In genomic region chr6:4503106-4503505, GRCm38 (mm10) we compare ENCODE assay signal across 13 mouse cellular contexts. TPM values are rescaled to one million over a fixed set of nuclear protein-coding genes. Genes with fewer than 3 reads are reported as not detected.
DNase-seq lines count a peak whose midpoint lies in the region; ATAC-seq and TF ChIP-seq lines count a peak whose summit lies in the region.
"Had no signal": no experiment of that assay in that cellular context is flagged by ENCODE, and none has a peak within 500 bp of the region (broad histone marks: within the 10 kb centered on the region; RNA-seq: fewer than 3 reads in every experiment).

No protein-coding gene starts in this region.

- no peak for TF ChIP-seq POLR2A in limb, embryonic 14.5 days (IDR thresholded peaks at IDR 0.05; ENCODE audit: borderline replicate concordance, extremely low read depth, insufficient read depth, insufficient read length)
- no peak for TF ChIP-seq POLR2A in cerebellum, adult 2 months (IDR thresholded peaks at IDR 0.05; ENCODE audit: borderline replicate concordance, insufficient read depth, low read length)

- H3K27ac ChIP-seq in hindbrain, embryonic 10.5 days, result 0 out of 2 replicates have a peak overlapping the region, but pooled peaks have one; percentile 40
- H3K27ac ChIP-seq in hindbrain, embryonic 11.5 days (ENCODE audit: low read depth, low read length), result no peak overlapping the region
- no peak overlapping the region for H3K27ac ChIP-seq in ES-E14 (ENCODE audit: insufficient read depth, low read depth, low read length, poor library complexity, severe bottlenecking)
- peak overlapping the region; percentile 51 for H3K27ac ChIP-seq in embryonic facial prominence, embryonic 15.5 days (replicated peaks)
- H3K27ac ChIP-seq in limb, embryonic 14.5 days (replicated peaks; ENCODE audit: low read depth, low read length), result 0 out of 2 replicates have a peak overlapping the region, but pooled peaks have one; percentile 14
- H3K27ac ChIP-seq in cerebellum, adult 2 months (ENCODE audit: insufficient read depth, low read length), result no peak overlapping the region
- H3K27ac ChIP-seq: kidney, postnatal 0 days; liver, embryonic 13.5 days; neural tube, embryonic 12.5 days had no signal

- in situ Hi-C loops in ES-E14 (cut with MboI; ENCODE audit: low sequenced_read_pairs in 2 of 2, unreplicated experiment in 2 of 2), result no loop called here

- H3K9ac ChIP-seq in hindbrain, embryonic 11.5 days (ENCODE audit: low read depth, low read length), result no peak overlapping the region
- no peak overlapping the region for H3K9ac ChIP-seq in ES-E14 (ENCODE audit: insufficient read depth, low read depth, low read length, poor library complexity, severe bottlenecking)
- no peak overlapping the region for H3K9ac ChIP-seq in embryonic facial prominence, embryonic 15.5 days
- H3K9ac ChIP-seq in limb, embryonic 14.5 days (ENCODE audit: low read depth, low read length, severe bottlenecking), result no peak overlapping the region
- H3K9ac ChIP-seq: liver, embryonic 13.5 days; neural tube, embryonic 12.5 days had no signal

- no peak overlapping the region for H3K4me2 ChIP-seq in hindbrain, embryonic 11.5 days (replicated peaks; ENCODE audit: low read depth, low read length)
- no peak overlapping the region for H3K4me2 ChIP-seq in embryonic facial prominence, embryonic 15.5 days (replicated peaks)
- H3K4me2 ChIP-seq in limb, embryonic 14.5 days (replicated peaks; ENCODE audit: low read depth, low read length, severe bottlenecking), result no peak overlapping the region
- H3K4me2 ChIP-seq: liver, embryonic 13.5 days; neural tube, embryonic 12.5 days had no signal

- DNase-seq in hindbrain, embryonic 10.5 days (ENCODE audit: low spot score), result no peak
- no peak for DNase-seq in hindbrain, embryonic 11.5 days (ENCODE audit: low spot score)
- DNase-seq in ES-E14 (ENCODE audit: low read depth, low spot score), result no peak
- DNase-seq in limb, embryonic 14.5 days (ENCODE audit: low spot score), result no peak
- no peak for DNase-seq in thymus, postnatal 36 days
- DNase-seq in cerebellum, adult 2 months, result no peak
- DNase-seq in left cerebral cortex, adult 9 months (ENCODE audit: low spot score in 2 of 2), result no peak
- DNase-seq: adrenal gland, postnatal 14 days; cerebellum, postnatal 25 days; liver, embryonic 13.5 days had no signal

- H3K4me3 ChIP-seq in hindbrain, embryonic 10.5 days, result no peak overlapping the region
- H3K4me3 ChIP-seq in hindbrain, embryonic 11.5 days (ENCODE audit: low read depth, low read length), result no peak overlapping the region
- H3K4me3 ChIP-seq in ES-E14 (ENCODE audit: insufficient read depth in 1 of 2, low read depth in 1 of 2, low read length in 2 of 2, poor library complexity in 1 of 2, severe bottlenecking in 1 of 2), result no peak overlapping the region
- H3K4me3 ChIP-seq in embryonic facial prominence, embryonic 15.5 days (replicated peaks), result no peak overlapping the region
- no peak overlapping the region for H3K4me3 ChIP-seq in limb, embryonic 14.5 days (replicated peaks; ENCODE audit: low read length)
- H3K4me3 ChIP-seq in cerebellum, adult 2 months (replicated peaks; ENCODE audit: insufficient read depth, low read depth, low read length), result no peak overlapping the region
- H3K4me3 ChIP-seq: liver, embryonic 13.5 days; neural tube, embryonic 12.5 days had no signal

- 3% methylated on average over 1 of the region's 1 CpGs for WGBS in hindbrain, embryonic 10.5 days
- 0% methylated on average over 1 of the region's 1 CpGs for WGBS in hindbrain, embryonic 11.5 days
- 5% methylated on average over 1 of the region's 1 CpGs for WGBS in embryonic facial prominence, embryonic 15.5 days
- WGBS in limb, embryonic 14.5 days, result 0% methylated on average over 1 of the region's 1 CpGs
- 0% methylated on average over 1 of the region's 1 CpGs for WGBS in cerebellum, adult 2 months

- ATAC-seq in hindbrain, embryonic 11.5 days (ENCODE audit: low FRiP score), result no peak
- ATAC-seq in embryonic facial prominence, embryonic 15.5 days (ENCODE audit: insufficient number of reproducible peaks, low FRiP score, low TSS enrichment, low read depth), result no peak
- ATAC-seq in limb, embryonic 14.5 days (ENCODE audit: low FRiP score, low read depth), result no peak

- no peak for TF ChIP-seq CTCF in cerebellum, adult 2 months (IDR thresholded peaks at IDR 0.05; ENCODE audit: borderline replicate concordance, insufficient read depth, low read depth, low read length)

- H3K9me3 ChIP-seq in hindbrain, embryonic 10.5 days, result no peaks in the 10 kb centered on the region
- H3K9me3 ChIP-seq in hindbrain, embryonic 11.5 days (ENCODE audit: control insufficient read depth, low read length), result no peaks in the 10 kb centered on the region
- H3K9me3 ChIP-seq in ES-E14 (ENCODE audit: control insufficient read depth, insufficient read depth, low read depth, low read length), result no peaks in the 10 kb centered on the region
- no peaks in the 10 kb centered on the region for H3K9me3 ChIP-seq in embryonic facial prominence, embryonic 15.5 days (replicated peaks)
- H3K9me3 ChIP-seq in limb, embryonic 14.5 days (ENCODE audit: control insufficient read depth, low read length), result no peaks in the 10 kb centered on the region
- H3K9me3 ChIP-seq: liver, embryonic 13.5 days; neural tube, embryonic 12.5 days had no signal

- peaks cover 27% of the 10 kb centered on the region for H3K4me1 ChIP-seq in hindbrain, embryonic 10.5 days (replicated peaks)
- H3K4me1 ChIP-seq in hindbrain, embryonic 11.5 days (replicated peaks; ENCODE audit: control insufficient read depth, insufficient read depth, low read length), result no peaks in the 10 kb centered on the region
- no peaks in the 10 kb centered on the region for H3K4me1 ChIP-seq in ES-E14 (ENCODE audit: control insufficient read depth in 2 of 2, insufficient read depth in 2 of 2, low read length in 2 of 2, poor library complexity in 1 of 2)
- H3K4me1 ChIP-seq in embryonic facial prominence, embryonic 15.5 days, result peaks cover 11% of the 10 kb centered on the region
- peaks cover 9% of the 10 kb centered on the region; the same call in 1 of the 2 replicates for H3K4me1 ChIP-seq in limb, embryonic 14.5 days (ENCODE audit: control insufficient read depth, insufficient read depth, low read length)
- H3K4me1 ChIP-seq in cerebellum, adult 2 months (ENCODE audit: control insufficient read depth, insufficient read depth, low read length), result no peaks in the 10 kb centered on the region

- no peaks in the 10 kb centered on the region for H3K36me3 ChIP-seq in hindbrain, embryonic 10.5 days
- H3K36me3 ChIP-seq in hindbrain, embryonic 11.5 days (ENCODE audit: control insufficient read depth, insufficient read depth, low read length), result no peaks in the 10 kb centered on the region
- H3K36me3 ChIP-seq in ES-E14 (ENCODE audit: control insufficient read depth, insufficient read depth, low read length, poor library complexity, severe bottlenecking), result no peaks in the 10 kb centered on the region
- no peaks in the 10 kb centered on the region for H3K36me3 ChIP-seq in embryonic facial prominence, embryonic 15.5 days
- H3K36me3 ChIP-seq in limb, embryonic 14.5 days (ENCODE audit: control insufficient read depth, insufficient read depth, low read length), result no peaks in the 10 kb centered on the region
- H3K36me3 ChIP-seq: liver, embryonic 13.5 days; neural tube, embryonic 12.5 days had no signal

- peaks cover 30% of the 10 kb centered on the region for H3K27me3 ChIP-seq in hindbrain, embryonic 10.5 days (ENCODE audit: insufficient read depth, poor library complexity, severe bottlenecking)
- no peaks in the 10 kb centered on the region; the same call in 1 of the 2 replicates for H3K27me3 ChIP-seq in hindbrain, embryonic 11.5 days (ENCODE audit: control insufficient read depth, insufficient read depth, low read length)
- no peaks in the 10 kb centered on the region for H3K27me3 ChIP-seq in embryonic facial prominence, embryonic 15.5 days
- H3K27me3 ChIP-seq in limb, embryonic 14.5 days (ENCODE audit: control insufficient read depth, insufficient read depth, low read length), result no peaks in the 10 kb centered on the region
- H3K27me3 ChIP-seq in cerebellum, adult 2 months (ENCODE audit: control insufficient read depth, insufficient read depth, low read length), result no peaks in the 10 kb centered on the region; the same call in 1 of the 2 replicates
- H3K27me3 ChIP-seq: neural tube, embryonic 12.5 days had no signal

TF ChIP-seq in ES-E14, 5 proteins besides CTCF, POLR2A, EP300 and RAD21:
- no peak for TF ChIP-seq CHD2 (IDR thresholded peaks at IDR 0.05; ENCODE audit: low read depth, low read length)
- TF ChIP-seq MAFK (IDR thresholded peaks at IDR 0.05; ENCODE audit: insufficient read depth, low read depth, low read length), result 0 out of 2 replicates have a peak, but pooled peaks have one; percentile 10
TF ChIP-seq in ES-E14: peak in this region for 1.

RNA-seq across cellular contexts. Expression of gene Col1a2, which starts 1.5 kb away (rescaled TPM):
- polyA plus RNA-seq in hindbrain, embryonic 10.5 days (2016; fragmentation: Nextera tagmentation; extraction: Ambion mirVana), result 99.8 and 130 TPM in 2 replicates
- 143 and 151 TPM in 2 replicates for polyA plus RNA-seq in hindbrain, embryonic 11.5 days (2014; fragmentation: Nextera tagmentation; extraction: Ambion mirVana)
- total RNA-seq in ES-E14 (2012; rRNA removed), result 18.7 and 52.3 TPM in 2 replicates
- 2,269 and 2,307 TPM in 2 replicates for polyA plus RNA-seq in embryonic facial prominence, embryonic 15.5 days (2015; fragmentation: Nextera tagmentation; extraction: Ambion mirVana)
- 1,303 and 1,310 TPM in 2 replicates for polyA plus RNA-seq in limb, embryonic 14.5 days (2012; rRNA removed)
- polyA plus RNA-seq in limb, embryonic 14.5 days (2014; fragmentation: Nextera tagmentation; extraction: Ambion mirVana), result 1,790 and 1,964 TPM in 2 replicates
- 9.0 and 11.6 TPM in 2 replicates for polyA plus RNA-seq in cerebellum, adult 2 months (2012; rRNA removed)

Comparison
In these comparisons a context has a peak if more than half of its experiments do, and no peak if none do; other contexts are left out.
1. H3K27ac ChIP-seq: peak in hindbrain, embryonic 10.5 days (single experiment), embryonic facial prominence, embryonic 15.5 days (single experiment) and limb, embryonic 14.5 days (single experiment); none in hindbrain, embryonic 11.5 days (single experiment), ES-E14 (single experiment) and cerebellum, adult 2 months (single experiment).